Comparison of ENCODE assay signal across 23 mouse cellular contexts in genomic region chr2:59467976-59468375, GRCm38 (mm10). TPM values are rescaled to one million over a fixed set of nuclear protein-coding genes. Genes with fewer than 3 reads are reported as not detected.
DNase-seq lines count a peak whose midpoint lies in the region; ATAC-seq and TF ChIP-seq lines count a peak whose summit lies in the region.
"Had no signal": no experiment of that assay in that cellular context is flagged by ENCODE, and none has a peak within 500 bp of the region (broad histone marks: within the 10 kb centered on the region; RNA-seq: fewer than 3 reads in every experiment).

No protein-coding gene starts in this region.

- no peak overlapping the region for H3K9ac ChIP-seq in embryonic facial prominence, embryonic 13.5 days
- no peak overlapping the region for H3K9ac ChIP-seq in liver, embryonic 12.5 days
- H3K9ac ChIP-seq: forebrain, embryonic 15.5 days; heart, embryonic 15.5 days; hindbrain, embryonic 14.5 days had no signal

- no peaks in the 10 kb centered on the region for H3K9me3 ChIP-seq in embryonic facial prominence, embryonic 13.5 days
- H3K9me3 ChIP-seq in liver, embryonic 12.5 days (replicated peaks): no peaks in the 10 kb centered on the region
- H3K9me3 ChIP-seq: forebrain, embryonic 15.5 days; heart, embryonic 15.5 days; hindbrain, embryonic 10.5 days had no signal

- no peak for TF ChIP-seq POLR2A in spleen, adult 2 months (IDR thresholded peaks at IDR 0.05; ENCODE audit: low read depth, low read length)

- H3K27ac ChIP-seq in spleen, adult 2 months (ENCODE audit: insufficient read depth, low read length): peak overlapping the region; percentile 64
- H3K27ac ChIP-seq in embryonic facial prominence, embryonic 13.5 days: peak overlapping the region; percentile 62; the same call in 1 of the 2 replicates
- H3K27ac ChIP-seq in liver, embryonic 12.5 days: no peak overlapping the region
- H3K27ac ChIP-seq: forebrain, embryonic 15.5 days; heart, adult 2 months; heart, embryonic 15.5 days; hindbrain, embryonic 10.5 days; hindbrain, embryonic 14.5 days had no signal

- intact Hi-C loops in gastrocnemius, postnatal 36 days (cut with DNase I): no loop called here

- no peaks in the 10 kb centered on the region for H3K27me3 ChIP-seq in spleen, adult 2 months (ENCODE audit: control insufficient read depth, insufficient read depth, low read length)
- H3K27me3 ChIP-seq in embryonic facial prominence, embryonic 13.5 days: no peaks in the 10 kb centered on the region
- no peaks in the 10 kb centered on the region for H3K27me3 ChIP-seq in liver, embryonic 12.5 days (replicated peaks)
- H3K27me3 ChIP-seq: forebrain, embryonic 15.5 days; heart, embryonic 15.5 days; Patski had no signal

- no peak overlapping the region for H3K4me2 ChIP-seq in embryonic facial prominence, embryonic 13.5 days
- H3K4me2 ChIP-seq in liver, embryonic 12.5 days: no peak overlapping the region
- H3K4me2 ChIP-seq: forebrain, embryonic 15.5 days; heart, embryonic 11.5 days; heart, embryonic 15.5 days; hindbrain, embryonic 14.5 days had no signal

- no peak overlapping the region for H3K4me3 ChIP-seq in spleen, adult 2 months (ENCODE audit: extremely low read depth, insufficient read depth, insufficient read length)
- H3K4me3 ChIP-seq in embryonic facial prominence, embryonic 13.5 days: no peak overlapping the region
- no peak overlapping the region for H3K4me3 ChIP-seq in liver, embryonic 12.5 days
- H3K4me3 ChIP-seq: forebrain, embryonic 15.5 days; heart, adult 2 months; heart, embryonic 15.5 days; hindbrain, embryonic 10.5 days had no signal

- peaks cover 10% of the 10 kb centered on the region; the same call in 1 of the 2 replicates for H3K4me1 ChIP-seq in spleen, adult 2 months (ENCODE audit: control insufficient read depth, insufficient read depth, insufficient read length)
- H3K4me1 ChIP-seq in embryonic facial prominence, embryonic 13.5 days: peaks cover 39% of the 10 kb centered on the region
- no peaks in the 10 kb centered on the region for H3K4me1 ChIP-seq in liver, embryonic 12.5 days

- DNase-seq in spleen, adult 2 months (ENCODE audit: low read depth in 1 of 2, low spot score in 2 of 2): no peak
- DNase-seq in spleen, postnatal 10 days (ENCODE audit: low spot score in 2 of 2): no peak
- DNase-seq in thymus, postnatal 25 days: peak; percentile 13
- DNase-seq in thymus, postnatal 4 days: no peak
- DNase-seq in right cerebral cortex, postnatal 10 days (ENCODE audit: low spot score in 2 of 2): no peak
- DNase-seq in gastrocnemius, postnatal 36 days: no peak
- DNase-seq: adrenal gland, adult 2 months; adrenal gland, postnatal 36 days; cerebellum, adult 2 months; cerebellum, postnatal 10 days; heart, adult 2 months had no signal

- H3K36me3 ChIP-seq in spleen, adult 2 months (ENCODE audit: control insufficient read depth, insufficient read depth, low read length): no peaks in the 10 kb centered on the region
- no peaks in the 10 kb centered on the region for H3K36me3 ChIP-seq in embryonic facial prominence, embryonic 13.5 days
- no peaks in the 10 kb centered on the region for H3K36me3 ChIP-seq in liver, embryonic 12.5 days
- H3K36me3 ChIP-seq: forebrain, embryonic 15.5 days; heart, embryonic 15.5 days; hindbrain, embryonic 10.5 days had no signal

- no peak for ATAC-seq in embryonic facial prominence, embryonic 13.5 days (ENCODE audit: insufficient number of reproducible peaks, insufficient read depth, low FRiP score, low TSS enrichment, low read depth)
- ATAC-seq in liver, embryonic 12.5 days: no peak
- ATAC-seq: forebrain, embryonic 15.5 days; Patski had no signal

- no peak for TF ChIP-seq CTCF in spleen, adult 2 months (IDR thresholded peaks at IDR 0.05; ENCODE audit: extremely low read depth, insufficient read depth, insufficient read length, insufficient replicate concordance)

- 65% methylated on average over 6 of the region's 6 CpGs for WGBS in spleen, adult 2 months
- WGBS in embryonic facial prominence, embryonic 13.5 days: 88% methylated on average over 6 of the region's 6 CpGs
- 72% methylated on average over 6 of the region's 6 CpGs for WGBS in liver, embryonic 12.5 days (ENCODE audit: insufficient replicate concordance)

RNA-seq across cellular contexts. Expression of gene Dapl1, which starts 16.5 kb away (rescaled TPM):
- 2.7 and 3.4 TPM in 2 replicates for polyA plus RNA-seq in spleen, adult 2 months (2012; rRNA removed)
- 15.9 and 21.6 TPM in 2 replicates for polyA plus RNA-seq in embryonic facial prominence, embryonic 13.5 days (2015; fragmentation: Nextera tagmentation; extraction: Ambion mirVana)
- not detected in 2 replicates for polyA plus RNA-seq in liver, embryonic 12.5 days (2016; fragmentation: Nextera tagmentation; extraction: Ambion mirVana)
- not detected for total RNA-seq in gastrocnemius, postnatal 36 days (2021)
- total RNA-seq: adrenal gland, adult 2 months; adrenal gland, postnatal 36 days; gastrocnemius, adult 8-10 months; gastrocnemius, postnatal 4 days; heart, adult 2 months; heart, postnatal 25 days; MEL had no signal
- polyA plus RNA-seq: adrenal gland, adult 2 months; forebrain, embryonic 15.5 days; heart, adult 2 months; hindbrain, embryonic 14.5 days; Patski had no signal
